Mouse (Mus musculus) urinary bladder, adult 18-20 months (tissue): Measurements from ENCODE around the gene Wfikkn1.

ENCODE experiments used
- DNase-seq, 2 experiments: peaks; one replicate each; pipeline ENCODE4 v3.0.0; 2022; ENCODE audit warnings: low spot score in 2 of 2, mixed read lengths in 2 of 2

Wfikkn1 gene

DNA sequence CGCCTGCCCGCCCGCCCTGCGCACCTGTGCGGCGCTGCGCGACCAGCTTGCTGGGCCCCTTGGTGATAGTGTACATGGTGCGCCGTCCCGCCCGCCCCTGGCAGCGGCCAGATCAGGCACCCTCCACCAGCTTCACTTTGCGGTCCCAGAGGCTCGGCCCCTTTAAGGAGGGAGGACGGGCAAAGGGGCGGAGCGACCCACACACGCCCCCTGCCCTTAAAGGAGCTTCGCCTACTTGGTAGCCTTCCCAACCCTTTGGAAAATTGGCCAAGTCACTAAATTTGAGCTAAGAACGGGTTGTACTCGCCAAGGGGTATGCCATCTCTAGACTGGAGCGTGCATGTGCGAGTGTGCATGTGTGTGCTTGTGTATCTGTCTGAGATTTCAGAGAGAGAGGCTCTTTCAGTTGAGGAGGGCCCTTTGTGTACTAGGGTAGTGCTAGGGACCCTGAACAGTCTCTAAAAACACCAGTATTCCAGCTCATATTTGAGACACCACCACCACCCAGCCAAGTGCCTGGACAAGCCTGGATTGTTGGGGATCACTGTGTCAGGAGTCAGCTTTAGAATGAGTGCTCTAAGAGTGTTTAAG, 12.0 kb downstream of the Wfikkn1 start, which contains the start of gene Mcrip2:
Mcrip2 (minus strand) TSS at position 164 of the 591 bp plus-strand sequence.
- DNase-seq = peak; percentile 75 to 84

DNA sequence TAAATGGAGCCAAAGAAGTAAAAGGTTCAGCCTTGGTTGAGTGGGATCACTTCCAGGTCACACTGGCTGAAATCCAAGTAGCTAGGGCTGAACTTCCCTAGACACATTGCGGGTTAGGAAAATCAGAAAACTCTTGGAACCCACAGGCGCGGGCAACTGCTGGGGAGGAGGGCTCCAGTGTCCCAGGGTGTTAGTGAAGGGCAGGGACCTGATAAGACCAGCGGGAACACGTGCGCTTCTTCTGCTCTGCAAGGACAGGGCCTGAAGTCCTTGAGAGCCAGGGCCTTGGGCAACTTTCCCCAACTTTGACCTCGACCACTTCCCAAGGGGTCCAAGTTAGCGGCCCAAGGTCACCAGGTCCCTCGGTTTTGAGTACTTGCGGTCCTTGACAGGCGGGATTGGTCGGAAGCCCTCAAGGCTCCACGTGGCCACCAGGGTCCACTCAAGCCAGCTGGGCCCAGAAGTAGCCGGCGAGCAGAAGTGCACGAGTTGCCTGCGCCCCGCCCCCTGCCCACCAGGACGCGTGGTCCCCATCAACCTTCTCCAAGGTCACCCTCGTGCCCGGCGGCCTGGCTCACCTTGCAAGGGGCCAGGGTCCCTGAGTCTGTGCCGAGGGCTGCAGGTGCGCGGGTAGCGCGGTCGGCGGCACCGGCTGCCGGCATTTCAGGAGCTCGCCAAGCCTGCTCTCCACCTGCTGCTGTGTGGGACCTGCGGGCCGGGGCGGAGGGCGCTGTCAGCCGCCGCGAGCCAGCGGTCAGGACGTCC, 12.6 kb downstream of the Wfikkn1 start:
- DNase-seq = peak in 1 of 2 experiments; percentile 25

DNA sequence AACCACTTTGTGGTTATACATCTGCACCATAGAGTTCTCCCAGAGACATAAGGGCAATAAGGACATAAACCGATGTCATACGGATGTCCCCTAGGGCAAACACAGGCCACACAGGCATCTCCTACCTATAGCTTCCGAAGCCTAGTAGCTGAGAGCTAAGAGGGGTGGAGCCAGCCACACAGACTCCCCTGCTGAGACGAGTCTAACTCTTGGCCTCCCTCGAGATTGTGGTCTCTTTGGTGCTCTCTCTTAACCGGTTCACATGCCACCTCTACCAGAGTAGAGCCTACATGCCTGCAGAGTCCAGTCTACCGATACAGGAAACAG, 13.2 kb downstream of the Wfikkn1 start:
- no peak for DNase-seq

DNA sequence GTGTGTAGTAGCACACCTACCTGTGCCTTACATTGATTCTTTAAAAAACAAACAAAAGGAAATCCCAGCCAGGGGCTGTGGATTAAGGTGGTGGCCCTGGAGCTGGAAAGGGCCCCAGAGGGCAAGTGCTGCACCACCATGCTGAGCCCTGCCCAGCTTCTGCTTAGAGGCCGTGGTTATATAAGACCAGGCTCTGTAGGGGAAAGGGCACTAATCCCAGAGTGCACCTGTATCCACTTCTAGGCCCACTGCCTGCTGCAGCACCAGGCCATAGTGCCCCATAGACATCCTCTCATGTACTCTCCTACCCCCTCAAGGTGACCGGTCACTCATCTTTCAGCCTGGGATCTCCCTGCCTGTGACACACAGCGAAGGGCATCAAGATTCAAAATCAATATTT, 14.5 kb downstream of the Wfikkn1 start:
- no peak for DNase-seq

DNA sequence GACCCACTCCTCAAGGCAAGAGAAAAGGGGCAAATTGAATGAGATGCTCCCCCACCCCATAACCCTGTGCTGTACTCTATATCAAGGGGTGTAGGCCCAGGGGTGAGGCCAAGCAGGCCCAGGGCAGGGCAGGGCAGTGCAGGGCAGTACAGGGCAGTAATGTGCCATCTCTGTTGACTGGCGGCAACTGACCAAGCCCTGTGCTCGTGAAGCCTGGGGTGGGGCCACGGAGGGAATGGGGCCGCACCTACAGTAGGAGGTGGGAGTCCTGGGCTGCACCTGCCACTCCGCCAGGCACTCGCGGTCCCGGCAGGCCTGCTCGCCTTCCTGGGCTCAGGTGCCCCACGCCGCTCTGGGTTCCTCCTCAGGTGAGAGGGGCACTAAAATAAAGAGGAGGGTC, 15.4 kb downstream of the Wfikkn1 start:
- no peak for DNase-seq

DNA sequence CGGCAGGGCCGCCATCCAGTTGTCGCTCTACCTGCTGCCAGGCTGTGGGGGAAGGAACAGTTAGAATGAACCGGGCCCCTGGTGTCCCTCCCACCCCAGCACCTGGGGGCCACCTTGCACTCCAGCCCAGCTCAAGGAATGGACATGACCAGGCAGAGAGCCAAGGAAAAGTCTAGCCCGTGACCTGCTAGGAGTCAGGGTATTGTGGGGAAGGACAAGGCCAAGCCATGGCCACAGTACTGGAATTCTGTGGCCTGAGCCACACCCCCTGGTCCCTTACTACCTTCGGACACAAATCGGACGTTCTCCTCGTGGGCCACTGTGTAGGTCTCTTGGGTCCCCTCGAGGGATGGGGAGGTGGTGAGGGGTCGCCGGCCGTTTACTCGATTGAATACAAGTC, 16.3 kb downstream of the Wfikkn1 start:
- no peak for DNase-seq

DNA sequence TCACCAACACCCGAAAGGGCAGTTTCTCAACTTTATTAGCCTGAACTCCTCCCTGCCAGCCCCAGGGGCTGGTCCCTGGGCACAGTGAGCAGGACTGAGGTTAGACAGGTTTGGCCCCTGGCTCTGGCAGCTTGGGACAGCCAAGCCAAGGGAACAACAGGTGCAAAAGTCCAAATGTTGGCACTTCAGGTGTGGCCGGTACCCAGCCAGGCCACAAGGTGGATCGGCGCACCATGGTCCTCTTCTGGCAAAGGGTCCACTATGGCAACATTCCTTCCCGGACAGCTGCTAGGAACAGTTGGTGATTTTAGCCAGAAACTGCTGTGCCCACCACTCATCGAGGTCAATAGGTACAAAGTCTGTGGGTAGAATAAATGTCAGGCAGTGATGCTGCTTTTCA, 17.0 kb downstream of the Wfikkn1 start:
- DNase-seq = no peak

DNA sequence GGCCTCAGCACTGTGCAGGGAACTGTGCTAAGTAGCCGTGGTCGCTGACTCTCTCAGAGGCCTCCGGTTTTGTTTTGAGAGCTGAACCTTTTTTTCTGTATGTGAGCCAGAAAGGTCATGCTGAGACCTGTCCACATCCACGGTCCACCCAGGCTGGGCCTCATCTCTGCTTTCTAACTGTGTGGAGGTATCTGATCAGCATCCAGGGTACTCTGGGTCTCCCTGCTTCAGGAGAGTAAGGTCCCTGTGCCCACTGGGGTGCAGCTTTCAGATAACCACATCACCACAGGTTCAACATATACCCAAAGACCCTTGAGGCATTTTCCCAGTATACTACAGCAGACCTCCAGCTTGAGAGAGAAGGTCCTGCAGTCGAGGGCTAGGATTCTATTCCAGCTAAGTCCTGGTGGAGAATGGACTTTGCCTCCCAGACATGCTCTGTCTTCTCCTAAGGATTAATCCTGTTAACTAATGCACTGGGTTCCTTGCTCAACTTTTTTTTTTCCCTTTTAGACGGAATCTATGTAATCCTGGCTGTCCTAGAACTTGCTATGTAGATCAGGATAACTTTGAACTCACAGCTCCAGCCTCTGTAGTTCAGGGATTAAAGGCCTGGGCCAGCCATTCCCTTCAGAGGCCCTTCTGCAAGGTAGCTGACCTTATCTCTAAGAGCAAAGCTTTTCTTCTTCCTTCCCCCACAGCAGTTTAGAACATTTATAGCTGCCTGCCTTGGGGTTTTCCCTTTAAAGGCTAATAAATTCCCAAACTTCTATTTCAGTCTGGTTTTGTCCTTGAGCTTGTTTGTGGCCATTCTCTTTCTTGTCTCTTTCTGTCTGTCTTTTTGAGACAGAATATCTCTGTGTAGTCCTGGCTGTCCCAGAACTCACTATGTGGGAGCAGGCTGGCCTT, 18.7 kb downstream of the Wfikkn1 start:
- no peak for DNase-seq

DNA sequence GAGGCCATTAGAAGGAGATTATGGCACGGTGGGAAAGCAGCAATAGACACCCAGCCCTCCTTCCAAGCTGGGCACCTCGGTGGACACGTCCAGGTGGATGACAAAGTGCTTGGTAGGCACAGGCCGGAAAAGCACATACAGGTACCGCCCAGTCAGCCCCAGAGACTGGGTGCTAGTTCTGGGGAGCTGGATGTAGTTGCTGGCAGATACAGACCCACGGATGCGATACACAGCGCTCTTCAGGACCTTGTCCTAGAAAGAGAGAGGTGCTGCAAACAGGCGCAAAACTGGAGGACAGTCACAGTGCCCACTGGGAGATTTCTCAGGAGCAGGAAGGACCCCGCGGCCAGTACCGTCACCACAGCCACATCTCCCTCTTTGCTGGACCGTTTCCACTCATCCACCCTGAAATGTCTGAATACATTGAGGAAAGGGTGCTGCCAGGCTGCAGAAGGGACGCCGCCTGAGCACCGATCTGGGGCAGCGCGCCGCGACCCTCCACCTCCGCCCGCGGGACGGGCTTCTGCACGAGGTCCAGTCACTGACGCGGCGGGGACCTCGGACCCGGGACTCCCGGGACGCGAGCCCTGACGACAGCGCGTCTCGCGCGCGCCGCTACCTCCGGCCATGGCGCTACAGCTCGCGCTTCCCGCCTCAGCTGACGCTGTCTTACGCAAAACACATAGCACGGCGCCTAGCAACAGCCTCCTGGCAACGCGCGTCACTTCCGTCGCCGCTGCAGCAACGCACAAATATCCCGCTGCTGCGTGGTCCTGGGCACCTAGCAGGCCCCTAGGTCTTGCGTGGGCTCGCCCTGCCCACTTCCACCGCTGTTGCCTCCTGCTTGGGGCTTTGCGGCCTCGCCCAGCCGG, 19.6 kb downstream of the Wfikkn1 start, which contains the start of gene Wdr90:
Wdr90 (minus strand) TSS at position 670 of the 872 bp plus-strand sequence.
- DNase-seq = peak; percentile 83 to 85

DNA sequence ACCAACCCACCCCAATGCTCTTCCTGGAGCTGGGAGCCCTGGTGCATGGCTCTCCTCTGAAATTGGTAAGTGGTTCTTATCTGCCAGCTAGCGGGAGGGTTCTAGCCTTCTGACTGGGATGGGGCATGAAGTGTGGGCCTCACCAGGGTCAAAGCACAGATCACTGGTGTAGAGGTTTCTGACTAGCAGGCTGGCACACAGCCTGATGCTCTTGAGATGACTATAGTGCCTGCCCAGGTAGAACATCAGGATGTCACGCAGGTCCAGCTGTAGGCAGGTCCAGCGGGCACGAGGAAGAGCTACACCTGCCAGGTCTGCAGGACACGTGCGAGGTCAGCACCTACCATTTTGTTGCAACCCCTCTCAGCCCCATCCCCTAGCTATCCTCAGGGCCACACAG, 20.4 kb downstream of the Wfikkn1 start:
- DNase-seq = no peak

DNA sequence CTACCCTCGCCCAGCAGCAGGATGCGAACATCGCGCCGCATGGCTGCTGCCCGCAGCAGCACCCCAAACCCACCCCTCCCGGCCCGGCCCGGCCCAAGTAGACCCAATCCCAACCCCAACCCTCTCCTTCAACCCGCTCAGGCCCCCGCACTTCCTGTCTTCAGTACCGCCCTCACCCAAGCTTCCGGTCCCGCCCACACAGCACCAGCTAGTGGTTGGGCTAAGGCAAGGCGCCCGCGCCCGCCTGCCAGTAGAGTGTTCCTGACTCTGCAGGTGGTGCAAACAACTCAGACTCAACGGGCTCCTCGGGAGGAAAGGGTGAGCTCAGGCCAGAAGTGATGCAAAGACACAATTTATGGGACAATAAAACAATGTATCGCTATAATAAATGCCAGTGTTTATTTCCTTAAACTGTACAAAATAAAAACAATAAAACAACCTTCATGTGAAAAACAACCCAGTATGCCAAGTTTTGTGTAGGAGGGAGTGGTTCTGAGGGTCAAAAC, 36.2 kb downstream of the Wfikkn1 start, which contains the start of gene Rhot2:
Rhot2 (minus strand) TSS at position 456 of the 506 bp plus-strand sequence.
- peak; percentile 93 for DNase-seq

DNA sequence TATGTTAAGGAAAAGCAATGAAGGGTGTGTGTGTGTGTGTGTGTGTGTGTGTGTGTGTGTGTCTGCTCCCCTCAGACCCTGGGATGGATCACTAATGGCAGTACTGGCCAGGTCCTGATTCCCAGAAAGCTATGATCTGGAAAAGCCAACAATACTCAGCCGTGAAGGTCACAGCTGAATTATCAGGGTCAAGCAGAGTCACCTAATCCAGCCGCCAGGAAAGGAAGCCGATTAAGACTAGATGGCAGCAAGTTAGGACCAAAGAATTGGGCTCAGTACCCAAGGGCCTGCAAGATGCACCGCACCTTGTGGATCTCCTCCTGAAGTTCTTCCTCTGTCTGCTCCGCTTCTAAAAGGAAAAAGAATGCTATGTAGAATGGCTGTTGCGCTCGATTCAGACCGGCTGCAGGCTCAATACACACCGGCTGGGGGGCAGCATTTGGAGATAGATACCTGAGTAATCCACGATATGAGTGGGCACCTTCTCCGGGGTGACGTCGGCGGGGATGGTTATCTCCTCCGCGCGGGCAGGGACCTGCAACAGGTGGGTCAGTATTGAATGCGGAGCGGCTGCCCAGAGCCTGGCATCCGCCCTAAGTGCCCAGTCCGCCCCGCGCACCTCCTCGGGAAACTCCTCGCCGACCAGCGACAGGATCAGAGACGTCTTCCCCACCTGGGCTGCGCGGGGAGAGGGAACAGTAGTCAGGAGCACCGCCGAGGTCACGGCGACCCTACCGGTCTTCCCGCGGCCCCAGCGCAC, 36.8 kb downstream of the Wfikkn1 start:
- peak in 1 of 2 experiments; percentile 29 for DNase-seq

DNA sequence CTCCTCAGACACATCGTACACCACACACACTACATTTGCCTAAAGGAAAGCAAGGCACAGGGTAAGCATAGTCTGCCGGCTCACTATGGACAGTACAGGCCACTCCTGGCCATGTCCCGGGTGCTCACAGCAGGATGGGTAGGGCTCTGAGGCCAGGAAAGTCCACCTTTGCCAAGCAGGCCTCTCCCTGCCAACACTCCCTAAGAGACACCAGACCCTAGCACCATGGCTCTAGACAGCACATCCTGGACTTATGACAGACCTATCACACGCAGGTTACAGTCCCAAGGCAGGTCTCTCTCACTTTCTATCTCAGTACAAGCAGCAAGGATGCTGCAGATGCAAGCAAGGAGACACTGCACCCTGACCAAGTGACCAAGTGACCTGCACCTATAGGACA, 37.5 kb downstream of the Wfikkn1 start:
- no peak for DNase-seq

DNA sequence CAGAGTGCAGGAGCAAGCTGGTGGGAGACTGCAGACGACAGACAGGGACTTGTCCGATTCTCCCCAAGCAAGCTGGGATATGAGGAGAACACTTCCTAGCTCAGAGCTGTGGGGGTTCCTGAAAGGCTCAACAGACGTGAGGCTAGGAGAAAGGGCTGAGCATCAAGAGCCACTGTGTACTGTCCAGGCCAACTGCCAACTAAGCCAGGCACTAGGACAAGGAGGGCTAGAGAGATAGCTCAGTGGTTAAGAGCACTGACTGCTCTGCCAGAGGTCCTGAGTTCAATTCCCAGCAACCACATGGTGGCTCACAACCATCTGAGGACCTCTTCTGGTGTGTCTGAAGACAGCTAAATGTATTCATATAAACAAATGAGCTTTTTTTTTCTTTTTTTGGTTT, 38.1 kb downstream of the Wfikkn1 start:
- DNase-seq = no peak

DNA sequence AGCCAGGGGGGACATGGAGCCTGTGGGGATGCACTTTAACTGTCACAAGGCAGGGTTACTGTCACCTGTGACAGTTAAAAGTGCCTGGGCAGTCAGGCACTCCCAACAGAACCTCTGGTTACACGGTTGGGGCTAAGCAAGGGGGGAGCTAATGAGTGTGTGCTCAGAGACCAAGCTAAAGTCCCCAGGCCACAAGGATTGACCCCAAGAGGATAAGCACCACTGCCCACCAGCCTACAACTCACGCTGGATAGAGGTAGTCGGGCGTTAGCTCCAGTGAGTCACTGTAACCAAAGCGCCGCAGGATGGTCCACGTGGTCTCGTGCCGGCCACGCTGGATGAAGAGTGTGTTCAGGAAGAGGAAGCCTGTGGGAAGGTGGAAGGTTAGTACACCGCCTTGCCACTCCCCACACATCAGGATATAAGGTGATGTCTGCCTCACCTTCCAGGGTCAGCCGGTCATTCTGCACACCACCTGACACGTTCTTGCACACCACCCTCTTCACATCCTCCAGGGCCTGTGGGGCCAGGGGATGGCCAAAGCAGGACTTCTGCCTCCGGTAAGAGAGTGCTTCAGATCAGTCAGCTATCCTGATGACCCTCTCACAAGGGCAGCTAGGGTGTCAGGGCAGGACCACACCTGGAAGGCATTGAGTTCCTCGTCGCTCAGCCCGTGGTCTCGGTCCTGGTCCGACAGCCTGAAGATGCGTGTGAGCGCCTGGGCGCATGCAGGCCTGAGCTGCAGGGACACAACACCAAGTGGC, 39.4 kb downstream of the Wfikkn1 start, which contains the start of gene Gm20683:
Gm20683 (minus strand) TSS at position 647 of the 764 bp plus-strand sequence.
- DNase-seq = no peak

DNA sequence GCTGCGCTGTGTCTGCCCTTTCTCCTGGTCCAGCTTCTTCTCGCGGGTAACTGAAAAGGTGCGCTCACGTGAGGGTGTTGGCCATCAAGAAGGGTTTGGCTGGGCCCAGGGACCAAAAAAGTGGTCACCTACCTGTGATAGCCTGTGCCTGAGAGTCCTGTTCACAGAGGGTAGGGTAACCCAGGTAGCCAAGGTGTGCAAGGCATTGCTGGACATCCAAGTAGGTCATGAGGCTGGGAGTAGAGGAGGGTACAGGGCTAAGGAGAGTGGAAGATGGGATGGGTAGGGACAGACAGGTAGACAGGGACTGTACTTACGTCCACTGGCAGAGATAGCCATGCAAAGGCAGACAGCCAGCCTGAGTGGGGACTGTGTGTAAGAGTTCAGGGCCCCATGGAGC, 40.1 kb downstream of the Wfikkn1 start:
- no peak for DNase-seq

DNA sequence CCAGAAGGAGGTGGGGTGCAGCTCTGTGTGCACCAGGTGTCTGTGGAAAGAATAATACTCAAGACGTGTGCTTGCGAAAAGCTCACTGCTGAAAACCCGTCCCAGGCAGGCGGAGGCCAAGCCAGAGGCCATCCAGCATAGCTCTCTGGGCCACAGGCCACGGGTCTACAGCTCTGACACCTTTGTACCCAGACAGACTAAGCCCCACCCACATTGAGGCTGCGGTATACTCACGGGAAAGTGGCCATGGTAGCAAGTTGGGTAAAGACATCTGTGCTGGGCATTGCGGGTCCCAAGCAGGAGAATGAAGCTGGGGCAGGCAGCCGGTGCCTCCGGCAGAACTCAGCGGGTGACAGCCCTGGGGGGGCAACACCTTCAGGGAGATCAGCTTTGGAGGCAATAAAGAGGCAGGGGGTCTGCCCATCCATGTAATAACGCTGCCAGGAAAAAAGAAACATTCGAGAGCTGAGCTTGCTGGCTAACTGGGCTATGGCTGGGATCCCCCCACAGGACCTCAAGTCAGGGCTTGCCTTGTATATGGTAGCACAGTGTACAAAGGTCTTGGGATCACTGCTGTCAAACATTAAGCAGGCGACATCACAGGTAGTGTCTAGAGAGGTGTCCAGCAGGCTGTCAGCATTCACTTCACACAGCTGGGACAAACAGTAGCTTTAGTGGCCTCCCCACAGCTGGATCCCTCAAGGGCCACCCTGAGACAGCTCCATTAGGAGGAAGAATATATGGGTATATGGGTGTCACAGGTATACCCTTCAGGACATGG, 41.0 kb downstream of the Wfikkn1 start:
- no peak for DNase-seq

DNA sequence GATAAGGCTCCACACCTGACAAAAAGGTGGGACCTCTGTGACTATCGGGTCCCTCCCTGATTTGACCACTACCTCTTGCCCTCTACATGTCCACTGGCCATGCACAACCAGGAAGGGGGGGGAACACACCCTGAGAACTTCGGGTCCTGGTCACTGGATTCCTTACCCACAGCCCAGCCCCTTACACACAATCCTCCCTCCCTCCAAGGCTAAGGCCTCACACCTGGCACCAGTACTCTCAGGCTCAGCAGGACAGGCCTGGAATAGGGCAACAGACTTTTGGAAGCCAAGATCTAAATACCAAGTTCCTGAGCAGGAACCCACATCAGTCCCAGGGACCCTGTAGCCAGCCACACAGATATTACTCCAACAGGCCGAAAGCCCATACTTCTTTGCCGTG, 41.8 kb downstream of the Wfikkn1 start:
- DNase-seq = no peak

DNA sequence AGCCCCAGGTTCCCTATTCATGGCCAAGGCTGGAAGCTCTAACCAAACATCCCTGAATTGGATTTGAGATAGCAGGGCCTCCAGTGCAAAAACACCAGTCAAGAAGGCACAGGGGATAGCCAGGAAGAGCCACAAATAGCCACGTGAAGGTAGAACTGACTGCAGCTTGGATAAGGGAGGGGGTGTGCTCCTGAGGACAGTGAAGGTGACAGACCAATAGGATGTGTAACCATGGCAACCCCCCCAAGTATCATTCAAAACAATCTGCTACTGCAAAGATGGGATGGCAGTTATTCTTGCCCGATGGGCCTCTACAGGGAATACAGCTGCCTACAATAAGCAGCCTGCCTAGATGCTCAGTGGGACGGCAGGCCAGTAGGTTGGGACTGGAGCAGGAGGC, 43.1 kb downstream of the Wfikkn1 start:
- DNase-seq = no peak
